Mouse (Mus musculus): ENCODE data around the gene Anapc4. TPM values are rescaled to one million over a fixed set of nuclear protein-coding genes. Genes with fewer than 3 reads are reported as not detected.
A peak's percentile ranks its signal among the peaks of the same experiment; 100 is the strongest.

Anapc4 gene
- polyA plus RNA-seq, 1 experiment from 2014 or later, result 133 TPM

- Histone ChIP-seq H3K27ac (replicated peaks; ENCODE audit: low read depth, low read length) (no peak overlapping the region), H3K4me2 (ENCODE audit: low read depth, severe bottlenecking) (no peak overlapping the region), H3K4me3 (ENCODE audit: low read depth, low read length) (no peak overlapping the region), H3K9ac (ENCODE audit: low read length) (no peak overlapping the region), H3K4me1 (ENCODE audit: control insufficient read depth, insufficient read depth, low read length) (no peaks in the 10 kb centered on the region), H3K27me3 (ENCODE audit: control insufficient read depth, insufficient read depth, low read length) (no peaks in the 10 kb centered on the region), H3K36me3 (ENCODE audit: control insufficient read depth, insufficient read depth, low read length) (no peaks in the 10 kb centered on the region), H3K9me3 (ENCODE audit: control insufficient read depth, low read length) (no peaks in the 10 kb centered on the region)
- no peak for ATAC-seq (ENCODE audit: insufficient number of reproducible peaks, low FRiP score, low TSS enrichment, low read depth)
- WGBS, result 97% methylated on average over 6 of the region's 6 CpGs
- DNase-seq (ENCODE audit: low spot score), result no peak
Observed at GRCm38 (mm10) chr5:52810446-52810845, 23.4 kb upstream of the Anapc4 start.

GRCm38 (mm10) chr5:52811056-52811455 lies 22.8 kb upstream of the Anapc4 start:
- H3K4me2 ChIP-seq (ENCODE audit: low read depth, severe bottlenecking), result no peak overlapping the region
- H3K4me1 ChIP-seq (ENCODE audit: control insufficient read depth, insufficient read depth, low read length), result no peaks in the 10 kb centered on the region
- ATAC-seq (ENCODE audit: insufficient number of reproducible peaks, low FRiP score, low TSS enrichment, low read depth), result no peak
- no peak overlapping the region for H3K4me3 ChIP-seq (ENCODE audit: low read depth, low read length)
- no peak overlapping the region for H3K27ac ChIP-seq (replicated peaks; ENCODE audit: low read depth, low read length)
- H3K27me3 ChIP-seq (ENCODE audit: control insufficient read depth, insufficient read depth, low read length), result no peaks in the 10 kb centered on the region
- no peaks in the 10 kb centered on the region for H3K9me3 ChIP-seq (ENCODE audit: control insufficient read depth, low read length)
- no peak for DNase-seq (ENCODE audit: low spot score)
- no peak overlapping the region for H3K9ac ChIP-seq (ENCODE audit: low read length)
- 92% methylated on average over 14 of the region's 14 CpGs for WGBS
- no peaks in the 10 kb centered on the region for H3K36me3 ChIP-seq (ENCODE audit: control insufficient read depth, insufficient read depth, low read length)

GRCm38 (mm10) chr5:52812456-52812855 lies 21.4 kb upstream of the Anapc4 start:
- no peak overlapping the region for H3K9ac ChIP-seq (ENCODE audit: low read length)
- DNase-seq (ENCODE audit: low spot score), result no peak
- no peak overlapping the region for H3K4me2 ChIP-seq (ENCODE audit: low read depth, severe bottlenecking)
- WGBS, result 91% methylated on average over 10 of the region's 10 CpGs
- H3K27ac ChIP-seq (replicated peaks; ENCODE audit: low read depth, low read length), result no peak overlapping the region
- no peaks in the 10 kb centered on the region for H3K9me3 ChIP-seq (ENCODE audit: control insufficient read depth, low read length)
- peaks cover 2% of the 10 kb centered on the region for H3K36me3 ChIP-seq (ENCODE audit: control insufficient read depth, insufficient read depth, low read length)
- H3K4me1 ChIP-seq (ENCODE audit: control insufficient read depth, insufficient read depth, low read length), result no peaks in the 10 kb centered on the region
- H3K27me3 ChIP-seq (ENCODE audit: control insufficient read depth, insufficient read depth, low read length), result no peaks in the 10 kb centered on the region
- no peak for ATAC-seq (ENCODE audit: insufficient number of reproducible peaks, low FRiP score, low TSS enrichment, low read depth)
- no peak overlapping the region for H3K4me3 ChIP-seq (ENCODE audit: low read depth, low read length)

GRCm38 (mm10) chr5:52813312-52813711 lies 20.5 kb upstream of the Anapc4 start:
- Histone ChIP-seq H3K4me3 (ENCODE audit: low read depth, low read length) (no peak overlapping the region), H3K9ac (ENCODE audit: low read length) (no peak overlapping the region), H3K4me2 (ENCODE audit: low read depth, severe bottlenecking) (no peak overlapping the region), H3K27ac (replicated peaks; ENCODE audit: low read depth, low read length) (no peak overlapping the region), H3K27me3 (ENCODE audit: control insufficient read depth, insufficient read depth, low read length) (no peaks in the 10 kb centered on the region), H3K4me1 (ENCODE audit: control insufficient read depth, insufficient read depth, low read length) (no peaks in the 10 kb centered on the region), H3K9me3 (ENCODE audit: control insufficient read depth, low read length) (no peaks in the 10 kb centered on the region), H3K36me3 (ENCODE audit: control insufficient read depth, insufficient read depth, low read length) (peaks cover 2% of the 10 kb centered on the region)
- ATAC-seq (ENCODE audit: insufficient number of reproducible peaks, low FRiP score, low TSS enrichment, low read depth) (no peak), DNase-seq (ENCODE audit: low spot score) (no peak)
- WGBS, result 91% methylated on average over 7 of the region's 7 CpGs

- no peaks in the 10 kb centered on the region for H3K9me3 ChIP-seq (ENCODE audit: control insufficient read depth, low read length)
- H3K4me3 ChIP-seq (ENCODE audit: low read depth, low read length), result no peak overlapping the region
- no peak for ATAC-seq (ENCODE audit: insufficient number of reproducible peaks, low FRiP score, low TSS enrichment, low read depth)
- no peak overlapping the region for H3K27ac ChIP-seq (replicated peaks; ENCODE audit: low read depth, low read length)
- DNase-seq (ENCODE audit: low spot score), result no peak
- WGBS, result 95% methylated on average over 7 of the region's 7 CpGs
- H3K4me2 ChIP-seq (ENCODE audit: low read depth, severe bottlenecking), result no peak overlapping the region
- no peak overlapping the region for H3K9ac ChIP-seq (ENCODE audit: low read length)
- no peaks in the 10 kb centered on the region for H3K4me1 ChIP-seq (ENCODE audit: control insufficient read depth, insufficient read depth, low read length)
- H3K27me3 ChIP-seq (ENCODE audit: control insufficient read depth, insufficient read depth, low read length), result no peaks in the 10 kb centered on the region
- H3K36me3 ChIP-seq (ENCODE audit: control insufficient read depth, insufficient read depth, low read length), result peaks cover 4% of the 10 kb centered on the region
Observed at GRCm38 (mm10) chr5:52818676-52819075, 15.1 kb upstream of the Anapc4 start.

GRCm38 (mm10) chr5:52821691-52822090 lies 12.1 kb upstream of the Anapc4 start:
- no peak overlapping the region for H3K9ac ChIP-seq (ENCODE audit: low read length)
- no peak overlapping the region for H3K4me2 ChIP-seq (ENCODE audit: low read depth, severe bottlenecking)
- H3K27ac ChIP-seq (replicated peaks; ENCODE audit: low read depth, low read length), result no peak overlapping the region
- WGBS, result 54% methylated on average over 3 of the region's 3 CpGs
- DNase-seq (ENCODE audit: low spot score) (peak; percentile 65), ATAC-seq (ENCODE audit: insufficient number of reproducible peaks, low FRiP score, low TSS enrichment, low read depth) (no peak)
- peaks cover 4% of the 10 kb centered on the region for H3K36me3 ChIP-seq (ENCODE audit: control insufficient read depth, insufficient read depth, low read length)
- no peaks in the 10 kb centered on the region for H3K9me3 ChIP-seq (ENCODE audit: control insufficient read depth, low read length)
- H3K27me3 ChIP-seq (ENCODE audit: control insufficient read depth, insufficient read depth, low read length), result no peaks in the 10 kb centered on the region
- no peaks in the 10 kb centered on the region for H3K4me1 ChIP-seq (ENCODE audit: control insufficient read depth, insufficient read depth, low read length)
- no peak overlapping the region for H3K4me3 ChIP-seq (ENCODE audit: low read depth, low read length)

GRCm38 (mm10) chr5:52827923-52828322 lies 5.9 kb upstream of the Anapc4 start:
- no peaks in the 10 kb centered on the region for H3K9me3 ChIP-seq (ENCODE audit: control insufficient read depth, low read length)
- 0 out of 2 replicates have a peak, but pooled peaks cover 2% of the 10 kb centered on the region for H3K36me3 ChIP-seq (ENCODE audit: control insufficient read depth, insufficient read depth, low read length)
- DNase-seq (ENCODE audit: low spot score) (no peak), ATAC-seq (ENCODE audit: insufficient number of reproducible peaks, low FRiP score, low TSS enrichment, low read depth) (no peak)
- no peak overlapping the region for H3K4me3 ChIP-seq (ENCODE audit: low read depth, low read length)
- no peak overlapping the region for H3K27ac ChIP-seq (replicated peaks; ENCODE audit: low read depth, low read length)
- H3K27me3 ChIP-seq (ENCODE audit: control insufficient read depth, insufficient read depth, low read length), result no peaks in the 10 kb centered on the region
- 94% methylated on average over 4 of the region's 4 CpGs for WGBS
- no peak overlapping the region for H3K4me2 ChIP-seq (ENCODE audit: low read depth, severe bottlenecking)
- H3K4me1 ChIP-seq (ENCODE audit: control insufficient read depth, insufficient read depth, low read length), result no peaks in the 10 kb centered on the region
- H3K9ac ChIP-seq (ENCODE audit: low read length), result no peak overlapping the region

- Histone ChIP-seq H3K4me1 (ENCODE audit: control insufficient read depth, insufficient read depth, low read length) (peaks cover 11% of the 10 kb centered on the region), H3K4me2 (ENCODE audit: low read depth, severe bottlenecking) (no peak overlapping the region; the same call in 1 of the 2 replicates), H3K4me3 (ENCODE audit: low read depth, low read length) (no peak overlapping the region), H3K36me3 (ENCODE audit: control insufficient read depth, insufficient read depth, low read length) (no peaks in the 10 kb centered on the region), H3K9ac (ENCODE audit: low read length) (no peak overlapping the region), H3K27me3 (ENCODE audit: control insufficient read depth, insufficient read depth, low read length) (no peaks in the 10 kb centered on the region), H3K9me3 (ENCODE audit: control insufficient read depth, low read length) (no peaks in the 10 kb centered on the region), H3K27ac (replicated peaks; ENCODE audit: low read depth, low read length) (peak overlapping the region; percentile 80; the same call in 1 of the 2 replicates)
- DNase-seq (ENCODE audit: low spot score) (no peak), ATAC-seq (ENCODE audit: insufficient number of reproducible peaks, low FRiP score, low TSS enrichment, low read depth) (no peak)
Observed at GRCm38 (mm10) chr5:52833005-52833404, 807 bp upstream of the Anapc4 start.

GRCm38 (mm10) chr5:52834386-52834785 lies 574 bp downstream of the Anapc4 start:
- H3K9ac ChIP-seq (ENCODE audit: low read length), result peak overlapping the region; percentile 93
- H3K4me3 ChIP-seq (ENCODE audit: low read depth, low read length), result peak overlapping the region; percentile 71
- no peak for DNase-seq (ENCODE audit: low spot score)
- H3K9me3 ChIP-seq (ENCODE audit: control insufficient read depth, low read length), result no peaks in the 10 kb centered on the region
- H3K27ac ChIP-seq (replicated peaks; ENCODE audit: low read depth, low read length), result peak overlapping the region; percentile 80
- 11% methylated on average over 8 of the region's 8 CpGs for WGBS
- ATAC-seq (ENCODE audit: insufficient number of reproducible peaks, low FRiP score, low TSS enrichment, low read depth), result no peak
- H3K4me1 ChIP-seq (ENCODE audit: control insufficient read depth, insufficient read depth, low read length), result peaks cover 11% of the 10 kb centered on the region
- H3K36me3 ChIP-seq (ENCODE audit: control insufficient read depth, insufficient read depth, low read length), result no peaks in the 10 kb centered on the region
- H3K27me3 ChIP-seq (ENCODE audit: control insufficient read depth, insufficient read depth, low read length), result no peaks in the 10 kb centered on the region
- H3K4me2 ChIP-seq (ENCODE audit: low read depth, severe bottlenecking), result peak overlapping the region; percentile 75
